Mouse (Mus musculus) small intestine, adult 2 months (tissue): ENCODE data around the gene Ubald1.

ENCODE experiments used
- CTCF ChIP-seq: fragments of 200-500 bp; IDR thresholded peaks from 2 replicates; pipeline ENCODE4 v1.5.1; 2012; ENCODE audit warnings: low read depth, mild to moderate bottlenecking, control low read depth, inconsistent platforms, low read length, moderate library complexity, mixed read lengths; ENCODE audit not compliant: insufficient replicate concordance, insufficient read length; ENCODE audit errors: extremely low read depth
- POLR2A ChIP-seq: fragments of 200-500 bp; IDR thresholded peaks from 2 replicates; pipeline ENCODE4 v1.6.1; 2012; ENCODE audit warnings: low read depth, mild to moderate bottlenecking, control low read depth, inconsistent platforms, low read length, moderate library complexity

DNA sequence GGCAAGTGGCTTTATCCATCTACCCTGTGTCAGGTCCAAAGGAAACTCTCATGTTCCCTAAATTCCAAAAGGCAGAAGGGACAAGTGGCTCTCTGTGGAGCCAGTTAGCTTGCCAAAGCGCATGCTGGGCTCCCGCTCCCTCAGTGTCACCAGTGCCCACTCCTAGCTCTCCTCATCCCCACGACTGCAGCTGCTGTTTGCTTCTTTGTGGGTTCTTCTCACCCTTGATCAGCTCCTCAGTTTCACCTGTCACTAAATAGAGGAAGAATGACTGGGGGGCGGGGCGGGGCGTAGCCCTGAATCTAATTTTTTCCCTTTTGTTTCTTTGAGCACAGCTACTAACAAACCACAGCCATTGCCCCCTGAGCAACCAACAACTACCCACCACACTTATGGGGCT is 18.8 kb upstream of the Ubald1 start:
- TF ChIP-seq CTCF (no peak), POLR2A (no peak)
